Mouse (Mus musculus) lung, adult 2 months (tissue): ENCODE results near the gene Lingo4.

Experiments used
- CTCF ChIP-seq: fragments of 200-500 bp; IDR thresholded peaks from 2 replicates; pipeline ENCODE4 v1.5.1; 2011; ENCODE audit warnings: mild to moderate bottlenecking, low read length, control low read depth; ENCODE audit not compliant: insufficient read depth
- POLR2A ChIP-seq: fragments of 200-500 bp; IDR thresholded peaks from 2 replicates; pipeline ENCODE4 v1.6.1; 2011; ENCODE audit warnings: low read depth, mild to moderate bottlenecking, control low read depth, low read length, borderline replicate concordance; ENCODE audit errors: extremely low read depth

DNA sequence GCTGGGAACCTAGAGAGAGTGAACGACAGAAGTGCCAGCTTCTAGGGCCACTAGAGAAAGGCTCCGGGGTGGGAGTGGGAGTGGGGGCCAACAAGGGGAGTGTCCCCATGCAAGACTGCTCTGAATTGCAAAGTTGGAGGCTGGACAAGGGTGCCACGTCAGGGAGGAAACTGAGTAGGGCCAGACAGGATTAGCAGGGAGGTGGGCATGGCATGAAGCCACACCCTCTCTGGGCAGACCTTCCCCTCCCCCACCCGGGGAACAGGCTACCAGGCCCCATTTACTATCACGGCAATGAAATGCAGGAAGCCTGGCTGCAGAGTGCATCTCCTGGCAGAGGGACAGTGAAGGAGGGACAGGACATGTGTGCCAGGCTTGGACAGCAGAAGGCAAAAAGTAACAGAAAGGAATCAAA, 24.7 kb upstream of the Lingo4 start:
- TF ChIP-seq CTCF = no peak
- no peak for TF ChIP-seq POLR2A
